Mouse (Mus musculus) midbrain, embryonic 13.5 days (tissue): ENCODE data around the gene Il1rn. TPM values are rescaled to one million over a fixed set of nuclear protein-coding genes. Genes with fewer than 3 reads are reported as not detected.

Experiments used
- ATAC-seq: fragments of 200-750 bp; cut with Nextera tagmentation; 2 replicates; pipeline ENCODE4 v1.8.0; 2017; ENCODE audit warnings: mild to moderate bottlenecking, moderate TSS enrichment, moderate library complexity
- H3K27ac ChIP-seq: fragments of 300-500 bp; sonication (generic); 2 replicates; pipeline ENCODE4 v1.5.1; 2015; ENCODE audit warnings: inconsistent platforms, mild to moderate bottlenecking, moderate library complexity
- H3K27me3 ChIP-seq: fragments of 300-500 bp; sonication (generic); 2 replicates; pipeline ENCODE4 v1.6.1; 2015; ENCODE audit warnings: mild to moderate bottlenecking, inconsistent platforms
- H3K36me3 ChIP-seq: fragments of 300-500 bp; sonication (generic); 2 replicates; pipeline ENCODE4 v1.6.1; 2015; ENCODE audit warnings: mild to moderate bottlenecking, inconsistent platforms
- H3K4me1 ChIP-seq: fragments of 300-500 bp; sonication (generic); replicated peaks from 2 replicates; pipeline ENCODE4 v1.6.1; 2015; ENCODE audit warnings: inconsistent platforms
- H3K4me2 ChIP-seq: fragments of 300-500 bp; sonication (generic); replicated peaks from 2 replicates; pipeline ENCODE4 v1.6.1; 2015; ENCODE audit warnings: moderate library complexity, mild to moderate bottlenecking, inconsistent platforms
- H3K4me3 ChIP-seq: fragments of 300-500 bp; sonication (generic); replicated peaks from 2 replicates; pipeline ENCODE4 v1.5.1; 2015; ENCODE audit warnings: mild to moderate bottlenecking, inconsistent platforms
- H3K9ac ChIP-seq: fragments of 300-500 bp; sonication (generic); replicated peaks from 2 replicates; pipeline ENCODE4 v1.6.1; 2015; ENCODE audit warnings: mild to moderate bottlenecking, inconsistent platforms
- H3K9me3 ChIP-seq: fragments of 300-500 bp; sonication (generic); 2 replicates; pipeline ENCODE4 v1.6.1; 2016; ENCODE audit warnings: mild to moderate bottlenecking, inconsistent platforms
- WGBS: fragments of 180-500 bp; shearing (Covaris S2); methylation state at CpG from one replicate; pipeline ENCODE4 v1.1.7; 2015; 5-methylcytosine and 5-hydroxymethylcytosine counted together
- polyA plus RNA-seq: library from polyadenylated mRNA; unstranded; fragments of >200 nt; fragmentation: Nextera tagmentation; extraction: Ambion mirVana; gene quantifications from 2 replicates; pipeline ENCODE4 v1.2.1, GENCODE M21; 2015

Il1rn gene
- polyA plus RNA-seq, 1 experiment from 2014 or later = 0.17 TPM

DNA sequence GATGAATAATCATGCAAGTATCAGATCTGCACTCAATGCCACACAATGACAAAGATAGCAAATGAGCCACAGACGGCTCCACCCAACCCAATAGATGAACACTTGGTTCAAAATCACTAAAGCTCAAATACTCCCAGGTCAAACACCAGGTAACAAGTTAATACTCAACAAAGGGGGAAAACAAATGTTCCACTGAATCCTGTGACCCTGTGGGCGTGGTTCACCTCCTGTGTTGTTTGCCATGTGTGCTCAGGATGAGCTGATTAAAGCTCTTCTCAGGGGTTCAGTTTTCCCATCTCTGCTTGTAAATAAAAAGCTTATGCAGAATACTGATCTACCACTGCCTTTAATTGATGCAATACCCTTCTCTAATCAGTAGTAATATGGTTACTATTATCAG is 14.5 kb downstream of the Il1rn start:
- Histone ChIP-seq H3K27me3 (no peaks in the 10 kb centered on the region), H3K36me3 (no peaks in the 10 kb centered on the region), H3K9ac (no peak overlapping the region), H3K9me3 (no peaks in the 10 kb centered on the region), H3K4me2 (no peak overlapping the region), H3K4me3 (no peak overlapping the region), H3K27ac (no peak overlapping the region), H3K4me1 (no peaks in the 10 kb centered on the region)
- WGBS = 80% methylated on average over 2 of the region's 2 CpGs
- no peak for ATAC-seq

DNA sequence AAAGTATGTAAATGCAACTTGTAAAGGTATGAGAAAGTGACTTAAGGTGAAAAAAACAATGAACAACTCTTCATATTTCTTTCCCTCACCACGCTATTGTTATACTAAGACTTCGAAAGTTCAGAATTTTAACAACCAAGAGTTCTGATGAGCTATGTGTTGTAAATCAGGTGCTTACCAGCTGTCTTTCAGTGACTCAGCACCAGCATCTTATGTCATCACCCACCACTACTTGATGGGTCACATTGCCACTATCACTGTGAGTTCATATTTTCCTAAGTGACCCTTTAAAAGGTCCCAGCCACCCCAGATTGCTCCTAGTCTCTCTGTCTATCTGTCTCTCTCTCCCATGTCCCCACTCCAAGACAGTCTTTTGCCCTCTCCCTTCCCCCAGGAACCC is 16.4 kb downstream of the Il1rn start:
- H3K4me2 ChIP-seq = no peak overlapping the region
- H3K27me3 ChIP-seq = no peaks in the 10 kb centered on the region
- no peaks in the 10 kb centered on the region for H3K9me3 ChIP-seq
- H3K4me3 ChIP-seq = no peak overlapping the region
- ATAC-seq = no peak
- H3K4me1 ChIP-seq = no peaks in the 10 kb centered on the region
- no peak overlapping the region for H3K27ac ChIP-seq
- 95% methylated on average over 2 of the region's 2 CpGs for WGBS
- no peaks in the 10 kb centered on the region for H3K36me3 ChIP-seq
- no peak overlapping the region for H3K9ac ChIP-seq

DNA sequence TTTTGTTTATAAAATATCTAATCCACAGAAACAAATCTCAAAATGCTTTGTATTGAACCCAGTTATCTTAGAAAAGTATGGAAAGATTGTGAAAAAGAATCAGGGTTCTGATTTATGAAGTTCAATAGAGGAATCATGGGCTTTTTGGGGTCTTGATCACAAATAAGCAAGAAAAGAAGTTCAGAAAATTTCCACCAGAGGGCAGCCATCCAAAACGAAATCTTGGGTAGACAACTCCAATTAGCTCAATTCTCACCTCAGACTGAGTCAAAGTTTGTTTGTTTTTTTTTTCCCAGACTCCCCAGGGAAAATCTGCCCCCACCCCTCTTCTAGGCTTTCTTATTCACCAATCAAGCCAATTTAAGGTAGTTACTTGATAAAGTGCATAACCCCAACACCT is 21.0 kb downstream of the Il1rn start:
- Histone ChIP-seq H3K4me2 (no peak overlapping the region), H3K4me1 (no peaks in the 10 kb centered on the region), H3K27ac (no peak overlapping the region), H3K9me3 (no peaks in the 10 kb centered on the region), H3K9ac (no peak overlapping the region), H3K4me3 (no peak overlapping the region), H3K27me3 (no peaks in the 10 kb centered on the region), H3K36me3 (no peaks in the 10 kb centered on the region)
- WGBS = 19% methylated on average over 1 of the region's 1 CpGs
- no peak for ATAC-seq

DNA sequence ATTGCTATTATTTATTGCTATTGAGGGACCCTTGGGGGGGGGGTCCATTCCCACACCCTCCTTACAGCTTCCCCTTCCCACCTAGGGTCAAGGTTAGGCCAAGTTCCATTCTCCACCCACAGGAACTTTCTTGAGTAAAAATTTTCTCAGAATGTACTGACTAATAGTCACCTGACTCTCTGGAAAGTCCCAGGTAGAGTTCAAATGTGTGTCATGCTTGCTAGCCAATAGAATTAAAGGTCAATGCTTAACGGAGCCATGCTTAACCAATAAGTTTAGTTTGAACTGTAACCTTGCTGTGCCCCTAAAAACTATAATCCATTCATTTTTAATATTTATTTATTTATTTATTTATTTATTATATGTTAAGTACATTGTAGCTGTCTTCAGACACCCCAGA is 22.7 kb downstream of the Il1rn start:
- no peaks in the 10 kb centered on the region for H3K4me1 ChIP-seq
- no peaks in the 10 kb centered on the region for H3K27me3 ChIP-seq
- no peaks in the 10 kb centered on the region for H3K9me3 ChIP-seq
- no peak overlapping the region for H3K27ac ChIP-seq
- H3K4me2 ChIP-seq = no peak overlapping the region
- no peaks in the 10 kb centered on the region for H3K36me3 ChIP-seq
- no peak overlapping the region for H3K4me3 ChIP-seq
- WGBS = 89% methylated on average over 1 of the region's 1 CpGs
- H3K9ac ChIP-seq = no peak overlapping the region
- no peak for ATAC-seq

DNA sequence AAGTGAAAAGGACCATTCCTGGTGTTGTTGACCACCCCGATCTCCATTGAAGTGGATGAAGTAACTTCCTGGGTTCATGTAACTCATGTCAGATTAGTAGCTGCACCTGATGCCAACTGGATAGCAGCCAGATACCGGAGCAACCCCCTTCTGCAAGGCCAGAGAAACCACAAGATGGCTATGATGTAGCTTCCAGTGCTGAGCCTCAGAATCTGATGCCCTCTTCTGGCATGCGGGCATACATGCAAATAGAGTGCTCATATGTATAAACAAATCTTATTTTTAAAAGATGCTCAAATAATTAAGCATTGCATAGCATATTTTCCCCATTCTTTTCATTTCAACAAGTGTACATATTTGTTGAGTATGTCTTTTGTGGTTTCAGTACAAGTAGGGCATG is 27.2 kb downstream of the Il1rn start:
- WGBS = 89% methylated on average over 3 of the region's 3 CpGs
- Histone ChIP-seq H3K9ac (no peak overlapping the region), H3K4me3 (no peak overlapping the region), H3K9me3 (no peaks in the 10 kb centered on the region), H3K4me1 (peaks cover 5% of the 10 kb centered on the region; the same call in 1 of the 2 replicates), H3K36me3 (no peaks in the 10 kb centered on the region), H3K27me3 (peaks cover 13% of the 10 kb centered on the region), H3K27ac (no peak overlapping the region), H3K4me2 (no peak overlapping the region)
- ATAC-seq = no peak

DNA sequence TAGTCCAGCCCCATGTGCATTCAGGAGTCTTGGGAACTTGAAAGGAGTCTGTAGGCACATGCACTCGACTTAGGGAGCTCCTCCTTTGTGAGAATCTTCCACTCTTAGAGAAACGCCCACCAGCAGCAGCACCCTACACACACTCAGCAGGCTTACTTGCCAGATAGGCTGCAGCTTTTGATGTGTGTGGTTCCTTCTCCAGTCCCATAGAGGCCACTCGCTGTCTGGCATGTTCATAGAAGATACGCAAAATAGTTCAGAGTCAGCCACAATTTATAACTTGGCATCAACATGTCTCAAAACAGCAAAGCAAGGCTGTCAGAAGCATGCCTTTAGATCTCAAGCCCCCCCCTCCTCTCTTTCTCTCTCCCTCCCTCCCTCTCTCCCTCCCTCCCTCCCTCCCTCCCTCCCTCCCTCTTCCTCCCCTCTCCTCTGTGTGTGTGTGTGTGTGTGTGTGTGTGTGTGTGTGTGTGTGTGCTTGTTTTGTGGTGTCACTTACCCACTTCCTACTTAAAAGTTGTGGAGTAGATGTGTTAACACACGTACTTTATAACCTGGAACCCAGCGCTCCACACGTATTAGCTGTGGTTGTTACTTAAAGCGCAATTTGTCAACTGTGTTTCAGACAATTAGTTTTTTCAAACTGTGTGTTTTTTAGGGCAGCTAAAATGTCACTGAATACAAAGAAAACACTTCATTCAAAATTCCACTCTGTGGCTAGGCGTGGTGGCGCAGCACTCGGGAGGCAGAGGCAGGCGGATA is 29.7 kb downstream of the Il1rn start:
- Histone ChIP-seq H3K4me1 (peaks cover 5% of the 10 kb centered on the region; the same call in 1 of the 2 replicates), H3K9ac (no peak overlapping the region), H3K27ac (no peak overlapping the region), H3K4me2 (no peak overlapping the region), H3K36me3 (no peaks in the 10 kb centered on the region), H3K27me3 (peaks cover 16% of the 10 kb centered on the region), H3K4me3 (no peak overlapping the region), H3K9me3 (no peaks in the 10 kb centered on the region)
- 82% methylated on average over 12 of the region's 12 CpGs for WGBS
- no peak for ATAC-seq

DNA sequence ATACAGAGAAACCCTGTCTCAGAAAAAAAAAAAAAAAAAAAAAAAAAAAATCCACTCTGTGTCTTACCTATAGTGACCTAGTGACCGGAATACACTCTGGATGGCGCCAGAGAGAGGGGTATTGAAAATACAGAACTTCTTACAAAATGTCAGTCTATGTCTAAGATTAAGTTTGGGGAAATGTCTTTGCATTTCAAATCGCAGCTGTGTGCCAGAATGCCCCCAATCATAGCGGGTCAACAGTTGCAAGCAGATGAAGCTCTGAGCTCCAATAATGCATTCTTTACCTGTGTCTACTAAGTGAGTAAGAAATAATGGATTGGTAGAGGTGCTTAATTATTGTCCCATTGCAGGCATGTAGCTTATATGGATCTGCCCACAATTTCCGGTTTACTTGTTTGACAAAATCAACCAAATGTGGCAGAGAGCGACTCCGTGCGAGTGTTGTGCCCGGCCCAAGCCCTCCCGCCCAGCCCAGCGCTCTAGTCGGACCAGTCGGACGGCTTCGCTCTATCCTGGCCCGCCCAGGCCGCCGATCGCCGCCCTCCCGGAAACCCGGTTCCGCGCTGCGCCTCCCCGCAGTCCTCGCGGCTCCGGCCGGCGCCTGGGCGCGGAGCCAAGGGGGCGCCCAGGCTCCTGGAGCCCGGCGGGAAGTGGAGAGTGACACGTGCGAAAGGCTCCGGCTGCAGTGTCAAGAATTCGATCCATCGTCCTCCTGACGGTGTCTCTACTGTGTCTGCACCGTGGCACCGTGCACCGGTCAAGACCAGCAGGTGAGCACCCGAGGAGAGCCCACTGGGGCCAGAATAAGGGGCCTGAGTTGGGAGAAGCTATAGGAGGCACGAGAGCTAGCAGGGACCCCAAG is 30.6 kb downstream of the Il1rn start, which contains the start of gene Psd4:
Psd4 (plus strand) TSS at position 551 of the 865 bp plus-strand sequence.
- H3K4me1 ChIP-seq = peaks cover 5% of the 10 kb centered on the region; the same call in 1 of the 2 replicates
- peak; percentile 91 for ATAC-seq
- H3K9ac ChIP-seq = peak within 1 kb of the TSS; percentile 59
- peak within 1 kb of the TSS; percentile 42 for H3K4me3 ChIP-seq
- no peaks in the 10 kb centered on the region for H3K36me3 ChIP-seq
- H3K9me3 ChIP-seq = no peaks in the 10 kb centered on the region
- no peak within 1 kb of the TSS for H3K27ac ChIP-seq
- WGBS = 4% methylated on average over 47 of the region's 47 CpGs
- H3K4me2 ChIP-seq = peak within 1 kb of the TSS; percentile 68
- peaks cover 16% of the 10 kb centered on the region for H3K27me3 ChIP-seq

DNA sequence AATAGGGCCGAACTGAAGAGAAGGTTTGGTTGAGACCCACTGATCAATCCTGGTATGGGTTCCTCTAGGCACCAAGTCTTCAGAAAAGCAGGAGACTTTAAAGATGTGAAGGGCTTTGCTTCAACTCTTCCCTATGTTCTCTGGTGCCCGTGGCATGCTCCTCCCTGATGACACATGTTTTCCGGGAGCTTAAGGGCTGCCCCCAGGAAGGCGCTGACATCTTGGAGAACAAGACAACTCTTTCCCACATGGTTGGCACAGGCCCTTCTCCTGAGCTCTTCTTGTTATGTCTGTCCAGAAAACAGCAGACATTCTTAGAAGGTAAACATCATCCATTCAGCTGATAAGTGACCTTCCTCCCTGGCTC is 31.2 kb downstream of the Il1rn start:
- Histone ChIP-seq H3K4me1 (peaks cover 5% of the 10 kb centered on the region; the same call in 1 of the 2 replicates), H3K4me3 (peak overlapping the region; percentile 42), H3K27ac (no peak overlapping the region), H3K9me3 (no peaks in the 10 kb centered on the region), H3K4me2 (peak overlapping the region; percentile 68), H3K27me3 (peaks cover 16% of the 10 kb centered on the region), H3K9ac (no peak overlapping the region), H3K36me3 (no peaks in the 10 kb centered on the region)
- no peak; the same call in none of the 2 replicates for ATAC-seq
- WGBS = 73% methylated on average over 4 of the region's 4 CpGs

DNA sequence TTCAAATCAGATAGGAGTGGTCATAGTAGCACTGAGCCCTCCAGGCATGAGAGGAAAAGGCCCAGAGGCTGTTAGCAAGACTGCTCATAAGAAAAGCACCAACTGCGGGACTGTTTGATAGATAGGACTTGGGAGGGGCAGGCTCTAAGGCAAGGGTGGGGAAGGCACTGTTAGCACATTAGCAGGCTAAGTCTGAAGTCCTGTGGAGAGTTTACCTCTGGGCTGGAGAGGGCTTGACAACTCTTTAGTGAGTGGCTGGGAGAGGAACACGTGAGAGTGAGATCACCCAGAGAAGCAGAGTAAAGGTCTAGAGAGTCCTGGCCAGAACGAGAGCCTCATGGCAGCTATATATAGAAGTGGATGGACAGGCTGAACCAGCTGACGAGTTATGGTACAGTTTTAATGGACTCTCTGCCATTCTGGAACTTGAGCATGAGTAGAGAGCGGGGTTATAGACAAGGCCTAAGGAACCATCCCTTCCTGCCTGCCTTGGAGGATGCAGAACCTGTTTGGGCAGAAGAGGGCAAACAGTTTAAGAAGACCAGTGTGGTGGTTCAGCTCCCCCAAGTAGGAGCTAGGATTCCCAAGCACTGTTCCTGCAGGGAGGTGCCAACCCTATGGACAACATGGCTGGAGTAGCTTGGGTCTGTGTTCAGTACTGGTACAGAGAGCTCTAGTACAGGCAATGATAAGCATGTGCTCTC is 42.2 kb downstream of the Il1rn start:
- Histone ChIP-seq H3K4me3 (no peak overlapping the region), H3K4me1 (no peaks in the 10 kb centered on the region), H3K27me3 (no peaks in the 10 kb centered on the region), H3K9ac (no peak overlapping the region), H3K36me3 (no peaks in the 10 kb centered on the region), H3K4me2 (no peak overlapping the region), H3K9me3 (no peaks in the 10 kb centered on the region), H3K27ac (no peak overlapping the region)
- no peak for ATAC-seq
- 87% methylated on average over 5 of the region's 5 CpGs for WGBS

DNA sequence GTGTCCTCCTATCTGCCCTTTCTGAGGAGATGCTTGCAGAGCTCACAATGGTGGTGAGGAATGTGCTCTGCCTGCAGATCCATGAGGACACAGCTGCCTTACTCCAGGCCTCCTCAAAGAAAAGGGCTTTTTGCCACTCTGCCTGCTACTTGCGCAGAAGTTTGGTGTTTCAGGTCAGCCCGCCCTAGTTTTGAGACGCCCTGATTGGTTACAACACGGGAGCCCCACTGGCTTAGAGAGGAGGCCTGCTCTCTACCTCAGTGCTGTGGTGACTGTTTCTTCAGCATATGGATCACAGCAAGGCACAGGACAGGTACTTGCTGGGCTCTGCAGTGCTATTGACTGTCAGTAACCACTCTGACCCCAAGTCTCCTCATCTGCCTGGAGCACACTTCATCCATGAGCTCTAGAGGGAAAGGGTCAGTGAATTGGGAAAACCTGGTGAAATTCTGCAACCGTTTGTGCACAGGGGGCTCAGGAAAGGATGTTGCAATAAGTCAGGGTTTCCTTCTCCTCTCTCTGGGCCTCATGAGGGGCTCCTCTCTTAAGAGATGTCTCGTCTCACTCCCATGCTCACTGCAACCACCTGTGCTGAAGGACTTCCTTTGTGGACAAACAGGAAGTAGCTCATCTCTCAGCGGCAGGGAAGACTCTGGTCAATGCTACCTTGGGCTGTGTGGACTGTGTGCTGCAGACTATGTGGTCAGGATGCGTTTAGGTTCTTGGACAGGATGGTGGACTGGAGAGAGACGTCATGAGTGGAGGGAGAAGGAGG is 46.0 kb downstream of the Il1rn start:
- no peak overlapping the region for H3K4me3 ChIP-seq
- WGBS = 79% methylated on average over 9 of the region's 9 CpGs
- no peaks in the 10 kb centered on the region for H3K4me1 ChIP-seq
- no peak overlapping the region for H3K27ac ChIP-seq
- H3K9ac ChIP-seq = no peak overlapping the region
- no peaks in the 10 kb centered on the region for H3K9me3 ChIP-seq
- no peak for ATAC-seq
- no peak overlapping the region for H3K4me2 ChIP-seq
- H3K36me3 ChIP-seq = no peaks in the 10 kb centered on the region
- H3K27me3 ChIP-seq = no peaks in the 10 kb centered on the region

DNA sequence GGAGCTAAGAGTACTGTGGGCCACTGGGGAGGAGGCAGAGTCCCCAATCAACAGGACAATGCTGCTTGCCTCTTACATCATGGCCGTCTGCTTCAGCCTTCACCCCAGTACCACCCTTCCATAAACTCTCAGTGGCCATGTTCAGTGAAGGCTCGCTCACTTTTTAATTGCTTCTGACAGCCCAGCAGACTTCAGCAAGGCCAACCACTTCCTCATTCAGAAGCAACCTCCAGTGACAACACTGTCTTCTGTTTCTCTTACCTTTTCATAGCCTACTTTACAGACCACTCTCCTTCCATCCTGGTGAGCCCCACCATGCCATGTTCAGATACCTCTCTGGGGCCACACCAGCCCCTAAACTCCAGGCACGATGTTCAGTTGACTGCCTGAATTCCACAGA is 47.0 kb downstream of the Il1rn start:
- no peak for ATAC-seq
- no peaks in the 10 kb centered on the region for H3K9me3 ChIP-seq
- no peaks in the 10 kb centered on the region for H3K27me3 ChIP-seq
- H3K4me3 ChIP-seq = no peak overlapping the region
- H3K4me2 ChIP-seq = no peak overlapping the region
- no peaks in the 10 kb centered on the region for H3K36me3 ChIP-seq
- 80% methylated on average over 3 of the region's 3 CpGs for WGBS
- no peaks in the 10 kb centered on the region for H3K4me1 ChIP-seq
- no peak overlapping the region for H3K27ac ChIP-seq
- no peak overlapping the region for H3K9ac ChIP-seq
